Mouse (Mus musculus) forebrain, embryonic 16.5 days (tissue): Measurements from ENCODE around the gene Olfr461. TPM values are rescaled to one million over a fixed set of nuclear protein-coding genes. Genes with fewer than 3 reads are reported as not detected.
"Not testable (repeated sequence)": the region's sequence is repeated elsewhere in the genome, so short reads cannot be mapped to it uniquely, and the experiment has no call there.

Experiments used
- ATAC-seq: fragments of 200-750 bp; cut with Nextera tagmentation; 2 replicates; pipeline ENCODE4 v1.8.0; 2017; ENCODE audit warnings: mild to moderate bottlenecking, moderate library complexity
- H3K27ac ChIP-seq: fragments of 300-500 bp; sonication (generic); 2 replicates; pipeline ENCODE4 v1.5.1; 2014; ENCODE audit warnings: low read length, control low read depth
- H3K27me3 ChIP-seq: fragments of 300-500 bp; sonication (generic); replicated peaks from 2 replicates; pipeline ENCODE4 v1.6.1; 2014; ENCODE audit warnings: low read length; ENCODE audit not compliant: control insufficient read depth, insufficient read depth
- H3K36me3 ChIP-seq: fragments of 300-500 bp; sonication (generic); 2 replicates; pipeline ENCODE4 v1.6.1; 2014; ENCODE audit not compliant: control insufficient read depth, insufficient read depth
- H3K4me1 ChIP-seq: fragments of 300-500 bp; sonication (generic); replicated peaks from 2 replicates; pipeline ENCODE4 v1.6.1; 2014; ENCODE audit warnings: low read length; ENCODE audit not compliant: control insufficient read depth, insufficient read depth
- H3K4me2 ChIP-seq: fragments of 300-500 bp; sonication (generic); 2 replicates; pipeline ENCODE4 v1.6.1; 2014; ENCODE audit warnings: mild to moderate bottlenecking, low read length, control low read depth
- H3K4me3 ChIP-seq: fragments of 300-500 bp; sonication (generic); replicated peaks from 2 replicates; pipeline ENCODE4 v1.5.1; 2014; ENCODE audit warnings: mild to moderate bottlenecking, low read length, control low read depth
- H3K9ac ChIP-seq: fragments of 300-500 bp; sonication (generic); replicated peaks from 2 replicates; pipeline ENCODE4 v1.6.1; 2014; ENCODE audit warnings: low read depth, low read length, control low read depth
- H3K9me3 ChIP-seq: fragments of 300-500 bp; sonication (generic); 2 replicates; pipeline ENCODE4 v1.6.1; 2016; ENCODE audit warnings: low read length; ENCODE audit not compliant: control insufficient read depth
- WGBS: fragments of 180-500 bp; shearing (Covaris S2); extraction: QIAGEN DNeasy Blood & Tissue Kit; methylation state at CpG from one replicate; pipeline ENCODE4 v1.1.7; 2014; 5-methylcytosine and 5-hydroxymethylcytosine counted together
- polyA plus RNA-seq: library from polyadenylated mRNA; unstranded; fragments of >200 nt; fragmentation: Nextera tagmentation; extraction: Ambion mirVana; gene quantifications from 2 replicates; pipeline ENCODE4 v1.2.1, GENCODE M21; 2015

Gene Olfr461
- polyA plus RNA-seq: 0.08 and 0.17 TPM in 2 replicates

- no peaks in the 10 kb centered on the region for H3K27me3 ChIP-seq
- ATAC-seq: no peak
- H3K9ac ChIP-seq: no peak within 1 kb of the TSS
- no peak within 1 kb of the TSS for H3K4me3 ChIP-seq
- H3K9me3 ChIP-seq: no peaks in the 10 kb centered on the region
- no peaks in the 10 kb centered on the region for H3K36me3 ChIP-seq
- no peaks in the 10 kb centered on the region for H3K4me1 ChIP-seq
- no peak within 1 kb of the TSS for H3K27ac ChIP-seq
- 93% methylated on average over 2 of the region's 2 CpGs for WGBS
- H3K4me2 ChIP-seq: no peak within 1 kb of the TSS
Measured at GRCm38 (mm10) chr6:40554950-40555349, at the start of gene Olfr461. Olfr461 (minus strand) TSS chr6:40555050.

DNA sequence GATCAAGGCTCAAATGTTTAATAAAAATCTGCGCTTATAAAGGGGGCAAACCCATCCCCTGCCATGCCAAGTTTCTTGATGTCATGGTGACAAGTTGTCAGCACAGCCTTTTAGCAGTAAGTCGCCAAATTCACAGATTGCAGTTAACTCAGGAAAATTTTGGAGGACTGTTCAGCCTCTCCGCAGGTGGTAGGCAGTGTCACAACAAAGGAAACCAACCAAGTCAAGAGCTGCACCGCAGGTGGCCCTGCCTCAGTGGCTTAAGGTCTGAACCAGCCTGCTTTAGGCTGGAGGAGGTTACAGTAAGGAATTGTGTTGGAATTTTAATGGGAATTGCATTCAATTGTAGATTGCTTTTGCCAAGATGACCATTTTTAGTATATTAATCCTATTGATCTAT, 43.7 kb upstream of the Olfr461 start:
- 25% methylated on average over 4 of the region's 4 CpGs for whole genome bisulfite sequencing
- not testable (repeated sequence) for ATAC-seq, H3K4me1 ChIP-seq, H3K4me3 ChIP-seq, H3K36me3 ChIP-seq, H3K9ac ChIP-seq, H3K27me3 ChIP-seq, H3K4me2 ChIP-seq, H3K27ac ChIP-seq, H3K9me3 ChIP-seq

GRCm38 (mm10) chr6:40594804-40595550, 40.1 kb upstream of the Olfr461 start:
- 86% methylated on average over 3 of the region's 3 CpGs for WGBS
- no peaks in the 10 kb centered on the region for H3K27me3 ChIP-seq
- H3K9ac ChIP-seq: no peak overlapping the region
- no peaks in the 10 kb centered on the region for H3K4me1 ChIP-seq
- no peaks in the 10 kb centered on the region for H3K9me3 ChIP-seq
- H3K4me2 ChIP-seq: no peak overlapping the region
- no peak overlapping the region for H3K4me3 ChIP-seq
- no peaks in the 10 kb centered on the region for H3K36me3 ChIP-seq
- no peak for ATAC-seq
- H3K27ac ChIP-seq: no peak overlapping the region

GRCm38 (mm10) chr6:40588346-40588745, 33.5 kb upstream of the Olfr461 start:
- Histone ChIP-seq H3K4me3 (no peak overlapping the region), H3K27ac (no peak overlapping the region), H3K9ac (no peak overlapping the region), H3K4me1 (no peaks in the 10 kb centered on the region), H3K4me2 (no peak overlapping the region), H3K36me3 (no peaks in the 10 kb centered on the region), H3K9me3 (no peaks in the 10 kb centered on the region), H3K27me3 (no peaks in the 10 kb centered on the region)
- 94% methylated on average over 2 of the region's 2 CpGs for WGBS
- no peak for ATAC-seq

GRCm38 (mm10) chr6:40585645-40586044, 30.8 kb upstream of the Olfr461 start, which contains the start of gene Clec5a:
Clec5a (minus strand) TSS chr6:40585821.
- Histone ChIP-seq H3K27ac (no peak within 1 kb of the TSS), H3K9me3 (no peaks in the 10 kb centered on the region), H3K4me1 (no peaks in the 10 kb centered on the region), H3K4me3 (no peak within 1 kb of the TSS), H3K27me3 (no peaks in the 10 kb centered on the region), H3K4me2 (no peak within 1 kb of the TSS), H3K9ac (no peak within 1 kb of the TSS), H3K36me3 (no peaks in the 10 kb centered on the region)
- 85% methylated on average over 5 of the region's 5 CpGs for WGBS
- ATAC-seq: no peak

DNA sequence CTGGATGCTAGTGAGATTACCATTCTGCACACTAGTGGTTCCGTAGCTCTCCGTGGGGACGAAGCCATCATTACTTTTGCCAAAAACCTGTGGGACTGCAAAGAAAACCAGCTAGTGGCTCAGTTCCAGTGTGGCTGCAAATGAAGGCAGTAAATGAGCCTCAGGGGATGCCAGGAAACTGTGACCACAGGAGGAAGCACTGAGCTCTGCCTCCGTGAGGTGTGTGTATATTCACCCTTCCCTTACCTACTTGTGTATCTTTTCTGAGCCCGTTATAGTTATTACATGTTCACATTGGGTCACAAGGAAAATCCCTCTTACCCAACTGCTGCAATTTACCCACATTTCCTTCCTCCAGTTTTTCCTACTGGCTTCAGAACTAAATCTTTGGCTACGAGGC, 29.5 kb upstream of the Olfr461 start:
- Histone ChIP-seq H3K4me3 (no peak overlapping the region), H3K36me3 (no peaks in the 10 kb centered on the region), H3K27ac (no peak overlapping the region), H3K4me1 (no peaks in the 10 kb centered on the region), H3K9me3 (no peaks in the 10 kb centered on the region), H3K9ac (no peak overlapping the region), H3K4me2 (no peak overlapping the region), H3K27me3 (no peaks in the 10 kb centered on the region)
- no peak for ATAC-seq
- 71% methylated on average over 6 of the region's 6 CpGs for WGBS

GRCm38 (mm10) chr6:40576305-40576704, 21.5 kb upstream of the Olfr461 start:
- H3K4me1 ChIP-seq: no peaks in the 10 kb centered on the region
- WGBS: 82% methylated on average over 1 of the region's 1 CpGs
- no peaks in the 10 kb centered on the region for H3K27me3 ChIP-seq
- H3K27ac ChIP-seq: no peak overlapping the region
- no peaks in the 10 kb centered on the region for H3K36me3 ChIP-seq
- H3K9me3 ChIP-seq: no peaks in the 10 kb centered on the region
- ATAC-seq: no peak
- no peak overlapping the region for H3K4me2 ChIP-seq
- H3K9ac ChIP-seq: no peak overlapping the region
- H3K4me3 ChIP-seq: no peak overlapping the region

DNA sequence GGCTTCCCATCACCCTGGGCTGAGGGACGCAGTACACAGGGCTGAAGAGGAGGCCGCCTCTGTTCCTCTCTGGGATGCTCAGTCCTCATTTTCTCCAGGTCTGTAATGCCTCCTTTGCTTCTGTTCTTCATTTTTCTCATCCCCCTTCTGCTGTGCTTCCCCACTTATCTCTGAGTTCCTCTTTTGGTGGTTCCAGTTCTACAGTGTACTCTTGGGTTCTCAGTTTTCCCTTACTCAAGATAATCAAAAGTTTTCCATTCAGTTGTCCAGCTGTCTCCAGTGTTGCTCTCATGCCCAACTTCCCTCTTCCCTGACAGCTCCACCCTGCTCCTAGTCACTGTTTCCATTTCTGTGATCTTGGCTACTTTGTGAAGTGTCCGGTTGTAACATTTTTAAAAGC, 18.8 kb upstream of the Olfr461 start:
- no peaks in the 10 kb centered on the region for H3K4me1 ChIP-seq
- H3K9ac ChIP-seq: no peak overlapping the region
- H3K36me3 ChIP-seq: no peaks in the 10 kb centered on the region
- ATAC-seq: no peak
- H3K9me3 ChIP-seq: no peaks in the 10 kb centered on the region
- H3K27ac ChIP-seq: no peak overlapping the region
- WGBS: 82% methylated on average over 3 of the region's 3 CpGs
- no peaks in the 10 kb centered on the region for H3K27me3 ChIP-seq
- no peak overlapping the region for H3K4me2 ChIP-seq
- no peak overlapping the region for H3K4me3 ChIP-seq

- no peak within 1 kb of the TSS for H3K9ac ChIP-seq
- ATAC-seq: no peak
- no peak within 1 kb of the TSS for H3K27ac ChIP-seq
- H3K4me3 ChIP-seq: no peak within 1 kb of the TSS
- no peaks in the 10 kb centered on the region for H3K36me3 ChIP-seq
- 91% methylated on average over 3 of the region's 3 CpGs for whole genome bisulfite sequencing
- no peak within 1 kb of the TSS for H3K4me2 ChIP-seq
- no peaks in the 10 kb centered on the region for H3K9me3 ChIP-seq
- no peaks in the 10 kb centered on the region for H3K4me1 ChIP-seq
- H3K27me3 ChIP-seq: no peaks in the 10 kb centered on the region
Measured at GRCm38 (mm10) chr6:40569187-40569586, 14.3 kb upstream of the Olfr461 start, which contains the start of gene Olfr460. Olfr460 (plus strand) TSS chr6:40569487.
